Mouse (Mus musculus) small intestine, adult 2 months (tissue): ENCODE results near the gene Ipo4. TPM values are rescaled to one million over a fixed set of nuclear protein-coding genes. Genes with fewer than 3 reads are reported as not detected.

Experiments used
- H3K27ac ChIP-seq: fragments of 200-500 bp; 2 replicates; pipeline ENCODE4 v1.5.1; 2012; ENCODE audit warnings: low read depth, low read length, control low read depth, inconsistent platforms; ENCODE audit not compliant: insufficient read depth
- H3K27me3 ChIP-seq: fragments of 200-500 bp; 2 replicates; pipeline ENCODE4 v1.6.1; 2012; ENCODE audit warnings: mild to moderate bottlenecking, moderate library complexity, low read length, inconsistent platforms; ENCODE audit not compliant: control insufficient read depth, insufficient read depth
- H3K36me3 ChIP-seq: fragments of 200-500 bp; 2 replicates; pipeline ENCODE4 v1.6.1; 2012; ENCODE audit warnings: mild to moderate bottlenecking, low read length, control low read depth, inconsistent platforms; ENCODE audit not compliant: control insufficient read depth, insufficient read depth
- H3K4me1 ChIP-seq: fragments of 200-500 bp; 2 replicates; pipeline ENCODE4 v1.6.1; 2012; ENCODE audit warnings: low read length, inconsistent platforms, mixed read lengths; ENCODE audit not compliant: control insufficient read depth, insufficient read depth, insufficient read length
- H3K4me3 ChIP-seq: fragments of 200-500 bp; 2 replicates; pipeline ENCODE4 v1.5.1; 2012; ENCODE audit warnings: low read depth, mild to moderate bottlenecking, control low read depth, inconsistent platforms, low read length, moderate library complexity
- CTCF ChIP-seq: fragments of 200-500 bp; IDR thresholded peaks from 2 replicates; pipeline ENCODE4 v1.5.1; 2012; ENCODE audit warnings: low read depth, mild to moderate bottlenecking, control low read depth, inconsistent platforms, low read length, moderate library complexity, mixed read lengths; ENCODE audit not compliant: insufficient replicate concordance, insufficient read length; ENCODE audit errors: extremely low read depth
- POLR2A ChIP-seq: fragments of 200-500 bp; IDR thresholded peaks from 2 replicates; pipeline ENCODE4 v1.6.1; 2012; ENCODE audit warnings: low read depth, mild to moderate bottlenecking, control low read depth, inconsistent platforms, low read length, moderate library complexity
- WGBS: fragments of 180-500 bp; shearing (Covaris S2); methylation state at CpG from one replicate; pipeline ENCODE4 v1.1.7; 2018; 5-methylcytosine and 5-hydroxymethylcytosine counted together
- polyA plus RNA-seq: library from polyadenylated mRNA; depleted of rRNA; stranded (reverse); fragments of >200 nt; gene quantifications from 2 replicates; pipeline ENCODE4 v1.2.3, GENCODE M21; 2012

Gene Ipo4
- polyA plus RNA-seq, 1 experiment = 37.2 TPM

DNA sequence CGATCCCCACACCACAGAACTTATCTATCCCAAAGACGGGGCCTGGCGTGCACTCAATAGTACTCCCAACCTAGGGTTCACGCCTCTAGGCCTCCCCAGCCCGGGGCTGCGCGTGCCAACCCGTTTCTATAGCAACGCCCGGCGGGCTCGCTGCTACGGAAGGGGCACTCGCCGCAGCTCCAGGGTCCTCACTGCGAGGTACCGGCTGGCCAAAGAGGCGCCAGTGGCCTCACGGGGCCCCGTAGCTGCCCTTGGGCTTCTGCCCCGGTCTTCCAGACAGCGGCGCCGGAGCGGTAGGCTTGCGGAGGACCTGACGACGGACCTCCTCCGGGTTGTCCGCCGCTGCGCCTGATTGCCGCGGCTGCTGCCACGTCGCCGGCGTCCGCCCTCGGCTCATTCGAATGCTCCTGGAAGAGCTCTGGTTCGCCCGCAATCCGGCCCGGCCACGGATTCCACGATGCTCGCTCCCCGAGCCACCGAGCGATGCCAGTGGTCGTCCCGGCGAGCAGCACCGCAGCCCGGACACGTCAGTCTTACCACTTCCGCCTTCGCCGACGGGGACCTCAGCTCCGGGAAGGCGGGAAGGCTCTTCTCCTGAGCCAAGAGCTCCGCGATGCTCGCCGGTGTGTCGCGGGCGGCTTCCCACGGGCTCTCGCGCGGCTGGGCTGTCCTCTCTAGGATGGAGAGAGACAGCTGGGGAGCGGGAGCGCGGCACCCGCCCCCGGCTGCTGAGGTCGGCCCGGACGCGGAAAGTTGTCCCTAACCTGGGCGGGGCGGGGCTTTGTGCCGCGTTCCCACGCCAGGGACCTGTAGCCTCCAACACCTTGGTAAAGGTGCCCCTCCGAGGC, 7.5 kb upstream of the Ipo4 start, which contains the start of gene Tm9sf1:
TSS of gene Tm9sf1 (minus strand) at position 747 of the 848 bp plus-strand sequence.
- Histone ChIP-seq H3K27me3 (no peaks in the 10 kb centered on the region), H3K27ac (peak within 1 kb of the TSS; percentile 97), H3K36me3 (peaks cover 26% of the 10 kb centered on the region), H3K4me1 (peaks cover 11% of the 10 kb centered on the region; the same call in 1 of the 2 replicates), H3K4me3 (peak within 1 kb of the TSS; percentile 93)
- WGBS = under 1% methylated on average over 89 of the region's 89 CpGs
- TF ChIP-seq CTCF (no peak), POLR2A (peak; percentile 12; the same call in 1 of the 2 replicates)

DNA sequence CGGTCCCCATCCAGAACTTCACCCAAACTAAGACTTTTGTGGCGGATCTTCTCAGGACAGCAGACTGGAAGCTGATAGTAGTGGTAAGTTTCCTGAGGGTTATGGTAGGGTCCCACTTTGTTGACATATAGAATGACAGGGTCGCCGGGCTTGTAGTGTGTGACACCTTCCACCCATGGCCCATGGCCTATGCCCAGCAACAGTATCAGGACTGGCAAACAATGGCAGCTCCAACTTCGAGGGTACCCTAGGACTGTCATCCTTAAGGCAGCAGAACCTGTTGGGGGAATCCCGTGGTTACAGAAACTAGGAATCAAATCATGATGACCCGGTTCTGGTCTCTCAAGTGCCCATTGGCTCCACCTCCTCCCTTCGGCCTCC, 6.9 kb upstream of the Ipo4 start:
- H3K4me3 ChIP-seq = peak overlapping the region; percentile 93
- no peaks in the 10 kb centered on the region for H3K27me3 ChIP-seq
- TF ChIP-seq POLR2A (no peak), CTCF (no peak)
- H3K36me3 ChIP-seq = peaks cover 31% of the 10 kb centered on the region
- peak overlapping the region; percentile 97 for H3K27ac ChIP-seq
- WGBS = 12% methylated on average over 8 of the region's 8 CpGs
- H3K4me1 ChIP-seq = peaks cover 11% of the 10 kb centered on the region; the same call in 1 of the 2 replicates

DNA sequence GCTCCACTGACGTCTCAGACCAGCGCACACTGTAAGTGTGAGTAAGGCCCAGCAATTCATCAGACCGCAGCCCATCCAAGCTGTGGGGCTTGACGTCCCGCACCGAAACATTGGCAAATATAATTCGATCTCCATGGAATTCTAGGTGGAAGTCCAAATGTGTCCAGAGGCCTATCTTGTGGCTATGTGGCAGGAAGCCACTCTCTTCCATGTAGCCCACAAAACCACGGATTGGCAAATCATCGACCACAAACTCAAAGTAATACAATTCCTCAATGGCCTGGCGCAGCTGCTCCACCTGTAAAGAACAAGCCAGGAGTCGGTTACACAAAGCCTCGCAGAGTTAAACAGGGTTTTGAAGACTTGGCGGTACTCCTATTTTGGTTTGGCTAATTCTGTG, 5.5 kb upstream of the Ipo4 start:
- Histone ChIP-seq H3K27ac (no peak overlapping the region), H3K27me3 (no peaks in the 10 kb centered on the region), H3K36me3 (peaks cover 32% of the 10 kb centered on the region), H3K4me1 (peaks cover 11% of the 10 kb centered on the region; the same call in 1 of the 2 replicates), H3K4me3 (no peak overlapping the region)
- WGBS = 92% methylated on average over 13 of the region's 13 CpGs
- TF ChIP-seq CTCF = no peak
- TF ChIP-seq POLR2A = no peak

DNA sequence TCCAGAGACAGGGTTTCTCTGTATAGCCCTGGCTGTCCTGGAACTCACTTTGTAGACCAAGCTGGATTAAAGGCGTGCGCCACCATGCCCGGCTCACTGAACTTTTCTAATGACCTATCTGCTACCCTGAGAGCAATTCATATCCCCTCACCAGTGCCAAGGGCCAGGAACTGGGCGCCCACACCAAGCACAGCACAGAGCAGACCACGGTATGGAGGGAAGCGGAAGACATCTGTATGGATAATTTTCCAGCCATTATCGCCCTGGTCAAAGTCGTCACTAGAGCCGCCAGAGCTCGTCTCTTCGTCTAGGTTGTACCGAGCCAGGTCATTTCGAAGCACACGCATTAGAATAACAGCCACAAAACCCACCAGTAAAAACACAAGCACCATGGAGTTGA, 5.1 kb upstream of the Ipo4 start:
- H3K27me3 ChIP-seq = no peaks in the 10 kb centered on the region
- H3K36me3 ChIP-seq = peaks cover 34% of the 10 kb centered on the region
- 96% methylated on average over 14 of the region's 14 CpGs for WGBS
- peaks cover 11% of the 10 kb centered on the region; the same call in 1 of the 2 replicates for H3K4me1 ChIP-seq
- H3K27ac ChIP-seq = no peak overlapping the region
- H3K4me3 ChIP-seq = no peak overlapping the region
- TF ChIP-seq POLR2A (no peak), CTCF (no peak)

DNA sequence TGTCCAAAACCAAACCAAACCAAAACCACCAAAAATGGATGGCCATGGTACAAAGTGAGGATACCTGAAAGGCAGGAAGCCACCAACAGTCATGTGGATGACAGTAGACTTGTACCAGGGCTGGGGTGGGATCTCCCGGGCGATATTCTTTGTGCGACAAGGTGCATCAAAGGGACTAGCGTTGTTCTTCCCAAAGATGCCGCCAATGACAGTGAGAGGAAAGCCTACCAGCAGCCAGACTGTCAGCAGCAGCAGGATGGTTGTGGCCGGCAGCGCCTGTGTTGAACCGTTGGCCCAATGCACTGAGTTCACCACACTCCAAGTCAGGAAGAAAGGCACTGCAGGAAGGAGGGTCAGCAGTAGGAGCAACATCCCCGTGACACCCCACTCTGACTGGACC, 2.0 kb upstream of the Ipo4 start, which contains the start of gene Gm49378:
TSS of gene Gm49378 (minus strand) at position 101 of the 400 bp plus-strand sequence.
- no peak within 1 kb of the TSS for H3K4me3 ChIP-seq
- H3K4me1 ChIP-seq = peaks cover 7% of the 10 kb centered on the region
- H3K27me3 ChIP-seq = no peaks in the 10 kb centered on the region
- no peak for TF ChIP-seq POLR2A
- no peak for TF ChIP-seq CTCF
- no peak within 1 kb of the TSS for H3K27ac ChIP-seq
- 95% methylated on average over 9 of the region's 9 CpGs for whole genome bisulfite sequencing
- peaks cover 41% of the 10 kb centered on the region for H3K36me3 ChIP-seq

DNA sequence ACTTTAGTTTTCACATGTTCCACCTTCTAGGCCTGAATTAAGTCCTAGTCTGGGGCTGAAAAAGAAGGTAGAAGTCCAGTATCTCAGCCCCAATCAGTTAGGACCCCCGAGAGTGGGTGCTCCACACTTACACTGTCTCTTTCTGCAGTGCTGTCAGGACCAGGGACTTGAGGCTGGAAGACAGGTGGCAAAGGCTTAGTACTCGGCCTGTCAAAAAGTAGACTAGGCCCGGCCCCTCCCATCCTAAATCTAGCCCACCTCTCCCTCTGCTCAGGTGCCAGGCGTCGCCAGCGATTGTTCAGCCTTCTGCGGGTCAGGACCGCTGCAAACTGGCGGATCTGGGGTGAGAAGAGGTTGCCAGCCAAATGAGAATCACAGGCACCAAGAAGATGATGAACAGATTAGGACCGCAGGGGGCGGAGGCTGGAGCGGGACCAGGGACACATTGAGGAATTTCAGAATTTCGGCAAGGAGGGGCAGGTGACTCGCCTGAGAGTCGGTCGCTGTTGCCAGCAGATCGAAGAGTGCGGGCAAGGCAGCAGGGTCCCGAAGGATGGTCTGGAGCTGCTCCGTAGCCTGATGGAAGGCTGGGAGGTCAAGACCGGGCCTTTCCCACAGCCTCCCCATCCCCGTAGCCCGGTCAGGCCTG, 759 bp downstream of the Ipo4 start:
- Histone ChIP-seq H3K27me3 (no peaks in the 10 kb centered on the region), H3K4me1 (peaks cover 4% of the 10 kb centered on the region), H3K36me3 (peaks cover 41% of the 10 kb centered on the region), H3K27ac (no peak overlapping the region; the same call in 1 of the 2 replicates), H3K4me3 (peak overlapping the region; percentile 73)
- TF ChIP-seq POLR2A = no peak
- TF ChIP-seq CTCF = no peak
- 3% methylated on average over 23 of the region's 23 CpGs for WGBS

DNA sequence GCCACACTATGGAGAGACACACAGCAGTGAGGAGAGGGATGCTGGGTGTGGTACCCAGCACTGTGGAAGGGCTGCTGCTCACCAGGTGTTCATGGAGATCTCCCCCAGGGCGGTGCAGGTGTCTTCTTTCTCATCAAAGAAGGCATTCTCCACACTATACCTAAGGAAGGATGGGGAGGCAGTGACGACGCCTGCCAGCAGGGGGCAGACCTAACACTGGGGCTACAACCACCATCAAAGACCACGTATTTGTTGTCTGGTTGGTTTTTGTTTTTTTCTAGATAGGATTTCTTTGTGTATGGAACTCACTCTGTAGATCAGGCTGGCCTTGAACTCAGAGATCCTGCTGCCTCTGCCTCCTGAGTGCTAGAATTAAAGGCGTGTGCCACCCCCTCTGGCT, 6.4 kb downstream of the Ipo4 start:
- no peak overlapping the region for H3K4me3 ChIP-seq
- H3K4me1 ChIP-seq = peaks cover 15% of the 10 kb centered on the region
- no peaks in the 10 kb centered on the region for H3K27me3 ChIP-seq
- TF ChIP-seq POLR2A (no peak), CTCF (peak; percentile 73; the same call in 1 of the 2 replicates)
- WGBS = 32% methylated on average over 5 of the region's 5 CpGs
- H3K27ac ChIP-seq = no peak overlapping the region
- peaks cover 51% of the 10 kb centered on the region for H3K36me3 ChIP-seq
